Mouse (Mus musculus) thymus, postnatal 25 days (tissue): ENCODE data around the gene Carns1.
A peak's percentile ranks its signal among the peaks of the same experiment; 100 is the strongest.

Source experiments
- DNase-seq: peaks from one replicate; pipeline ENCODE4 v3.0.0; 2022

Carns1 gene

GRCm38 (mm10) chr19:4175368-4175947 lies at the start of gene Carns1:
Carns1 (minus strand) TSS chr19:4175479.
- no peak for DNase-seq

- DNase-seq = peak; percentile 13
Measured at GRCm38 (mm10) chr19:4222165-4222564, 46.9 kb upstream of the Carns1 start.

- peak; percentile 38 for DNase-seq
Measured at GRCm38 (mm10) chr19:4220957-4221743, 45.9 kb upstream of the Carns1 start.

GRCm38 (mm10) chr19:4220416-4220815 lies 45.1 kb upstream of the Carns1 start:
- no peak for DNase-seq

- DNase-seq = no peak
Measured at GRCm38 (mm10) chr19:4219943-4220342, 44.7 kb upstream of the Carns1 start.

GRCm38 (mm10) chr19:4218784-4219183 lies 43.5 kb upstream of the Carns1 start:
- DNase-seq = no peak

- no peak for DNase-seq
Measured at GRCm38 (mm10) chr19:4218293-4218692, 43.0 kb upstream of the Carns1 start.

GRCm38 (mm10) chr19:4217855-4218254 lies 42.6 kb upstream of the Carns1 start:
- DNase-seq = no peak

- DNase-seq = no peak
Measured at GRCm38 (mm10) chr19:4217140-4217539, 41.9 kb upstream of the Carns1 start.

- DNase-seq = no peak
Measured at GRCm38 (mm10) chr19:4216041-4216685, 40.9 kb upstream of the Carns1 start.

GRCm38 (mm10) chr19:4215451-4215840 lies 40.2 kb upstream of the Carns1 start:
- DNase-seq = no peak

GRCm38 (mm10) chr19:4214771-4215450 lies 39.6 kb upstream of the Carns1 start:
- DNase-seq = no peak

- DNase-seq = peak; percentile 61
Measured at GRCm38 (mm10) chr19:4214071-4214770, 38.9 kb upstream of the Carns1 start, which contains the start of the genes Clcf1 and AC109138.7. Clcf1 (plus strand) TSS chr19:4214238. AC109138.7 (plus strand) TSS chr19:4214357.

- no peak for DNase-seq
Measured at GRCm38 (mm10) chr19:4213524-4213974, 38.3 kb upstream of the Carns1 start.

- DNase-seq = no peak
Measured at GRCm38 (mm10) chr19:4211891-4212588, 36.8 kb upstream of the Carns1 start.

GRCm38 (mm10) chr19:4208563-4208962 lies 33.3 kb upstream of the Carns1 start:
- DNase-seq = no peak

- DNase-seq = peak; percentile 68
Measured at GRCm38 (mm10) chr19:4206971-4207370, 31.7 kb upstream of the Carns1 start.

GRCm38 (mm10) chr19:4204889-4205288 lies 29.6 kb upstream of the Carns1 start:
- DNase-seq = no peak

- peak; percentile 57 for DNase-seq
Measured at GRCm38 (mm10) chr19:4203604-4204326, 28.5 kb upstream of the Carns1 start.

GRCm38 (mm10) chr19:4203148-4203547 lies 27.9 kb upstream of the Carns1 start:
- DNase-seq = peak; percentile 47

GRCm38 (mm10) chr19:4202149-4202548 lies 26.9 kb upstream of the Carns1 start:
- DNase-seq = no peak
